Mouse (Mus musculus): ENCODE data around the gene Axl.

The Axl gene

GRCm38 (mm10) chr7:25711731-25712197 lies 76.7 kb downstream of the Axl start:
- DNase-seq (ENCODE audit: low spot score in 2 of 2), result peak in 1 of 2 experiments; percentile 39

GRCm38 (mm10) chr7:25711165-25711564 lies 77.3 kb downstream of the Axl start:
- no peak for DNase-seq (ENCODE audit: low spot score in 2 of 2)

- DNase-seq (ENCODE audit: low spot score in 2 of 2), result no peak
Measured at GRCm38 (mm10) chr7:25710519-25711130, 77.9 kb downstream of the Axl start.

GRCm38 (mm10) chr7:25709961-25710360 lies 78.5 kb downstream of the Axl start:
- DNase-seq (ENCODE audit: low spot score in 2 of 2), result peak in 1 of 2 experiments; percentile 30

GRCm38 (mm10) chr7:25707581-25708292 lies 80.8 kb downstream of the Axl start:
- DNase-seq (ENCODE audit: low spot score in 2 of 2), result no peak

All from cerebellum, postnatal 4 days (tissue).